Mouse (Mus musculus) left cerebral cortex, postnatal 25 days (tissue): Measurements from ENCODE around the gene Olfr1026. TPM values are rescaled to one million over a fixed set of nuclear protein-coding genes. Genes with fewer than 3 reads are reported as not detected.

ENCODE experiments used
- DNase-seq, 2 experiments: peaks; one replicate each; pipeline ENCODE4 v3.0.0; 2022; ENCODE audit warnings: low spot score in 2 of 2, mixed read lengths in 1 of 2
- intact Hi-C: fragments of 180-260 bp; cut with DNase I; formaldehyde crosslinking; loops from one replicate; pipeline ENCODE4 v1.15.1; 2025
- total RNA-seq, 2 experiments: library from RNA; stranded (reverse); gene quantifications; 2 replicates each; pipeline ENCODE4 v1.2.3; 2021

Gene Olfr1026
- not detected for total RNA-seq

- no peak for DNase-seq
- intact Hi-C loops = no loop called here
Observed at GRCm38 (mm10) chr2:85921258-85921657, at the start of gene Olfr1026. Olfr1026 (plus strand) TSS chr2:85921558.

GRCm38 (mm10) chr2:85885340-85885739, 36.0 kb upstream of the Olfr1026 start, which contains the start of gene Olfr1023:
Olfr1023 (plus strand) TSS chr2:85885640.
- intact Hi-C loops = no loop called here
- DNase-seq = no peak

- DNase-seq = no peak
- intact Hi-C loops = no loop called here
Observed at GRCm38 (mm10) chr2:85904952-85905351, 16.4 kb upstream of the Olfr1026 start, which contains the start of gene Olfr1024. Olfr1024 (minus strand) TSS chr2:85905052.

- intact Hi-C loops = no loop called here
- no peak for DNase-seq
Observed at GRCm38 (mm10) chr2:85913197-85913596, 8.2 kb upstream of the Olfr1026 start.

GRCm38 (mm10) chr2:85914893-85915292, 6.5 kb upstream of the Olfr1026 start, which contains the start of gene Olfr1025-ps1:
Olfr1025-ps1 (plus strand) TSS chr2:85915193.
- no peak for DNase-seq
- intact Hi-C loops = no loop called here

GRCm38 (mm10) chr2:85950137-85950536, 28.8 kb downstream of the Olfr1026 start, which contains the start of gene Olfr1028:
Olfr1028 (plus strand) TSS chr2:85950437.
- intact Hi-C loops = no loop called here
- DNase-seq = no peak

- no peak for DNase-seq
- intact Hi-C loops = no loop called here
Observed at GRCm38 (mm10) chr2:85973595-85973994, 52.2 kb downstream of the Olfr1026 start, which contains the start of gene Olfr1029. Olfr1029 (plus strand) TSS chr2:85973895.

Other genes starting within 250 kb of the Olfr1026 start
- gene Olfr1006, start 242.8 kb upstream of the Olfr1026 start, total RNA-seq = not detected
- not detected for gene Olfr1008, start 232.1 kb upstream of the Olfr1026 start, total RNA-seq
- gene Olfr1009, start 206.1 kb upstream of the Olfr1026 start, total RNA-seq = not detected
- not detected for gene Olfr1012, start 158.8 kb upstream of the Olfr1026 start, total RNA-seq
- not detected for gene Olfr1013, start 154.5 kb upstream of the Olfr1026 start, total RNA-seq
- not detected for gene Olfr1014, start 148.8 kb upstream of the Olfr1026 start, total RNA-seq
- gene Olfr1015, start 139.5 kb upstream of the Olfr1026 start, total RNA-seq = not detected
- not detected for gene Olfr1016, start 119.0 kb upstream of the Olfr1026 start, total RNA-seq
- not detected for gene Olfr1018, start 103.1 kb upstream of the Olfr1026 start, total RNA-seq
- not detected for gene Olfr1019, start 76.1 kb upstream of the Olfr1026 start, total RNA-seq
- gene Olfr1020, start 74.5 kb upstream of the Olfr1026 start, total RNA-seq = not detected
- not detected for gene Olfr1022, start 53.0 kb upstream of the Olfr1026 start, total RNA-seq
- gene Olfr1023, start 35.9 kb upstream of the Olfr1026 start, total RNA-seq = not detected
- not detected for gene Olfr1024, start 16.5 kb upstream of the Olfr1026 start, total RNA-seq
- not detected for gene Olfr1025-ps1, start 6.4 kb upstream of the Olfr1026 start, total RNA-seq
- gene Olfr1028, start 28.9 kb downstream of the Olfr1026 start, total RNA-seq = not detected
- not detected for gene Olfr1029, start 52.3 kb downstream of the Olfr1026 start, total RNA-seq
- not detected for gene Olfr1030, start 57.7 kb downstream of the Olfr1026 start, total RNA-seq
- not detected for gene Olfr1031, start 68.7 kb downstream of the Olfr1026 start, total RNA-seq
- gene Olfr1032, start 84.0 kb downstream of the Olfr1026 start, total RNA-seq = not detected
- not detected for gene Olfr1033, start 99.1 kb downstream of the Olfr1026 start, total RNA-seq
- gene Olfr1034, start 124.3 kb downstream of the Olfr1026 start, total RNA-seq = not detected
- not detected for gene Olfr1036, start 152.4 kb downstream of the Olfr1026 start, total RNA-seq
- not detected for gene Olfr1037, start 165.8 kb downstream of the Olfr1026 start, total RNA-seq
- not detected for gene Olfr1039, start 214.4 kb downstream of the Olfr1026 start, total RNA-seq
- not detected for gene Olfr1040, start 225.2 kb downstream of the Olfr1026 start, total RNA-seq
- gene Olfr1042, start 240.3 kb downstream of the Olfr1026 start, total RNA-seq = not detected
- not detected for gene Olfr1043, start 246.0 kb downstream of the Olfr1026 start, total RNA-seq